18 mouse cellular contexts compared by ENCODE assay signal in the genomic region with DNA sequence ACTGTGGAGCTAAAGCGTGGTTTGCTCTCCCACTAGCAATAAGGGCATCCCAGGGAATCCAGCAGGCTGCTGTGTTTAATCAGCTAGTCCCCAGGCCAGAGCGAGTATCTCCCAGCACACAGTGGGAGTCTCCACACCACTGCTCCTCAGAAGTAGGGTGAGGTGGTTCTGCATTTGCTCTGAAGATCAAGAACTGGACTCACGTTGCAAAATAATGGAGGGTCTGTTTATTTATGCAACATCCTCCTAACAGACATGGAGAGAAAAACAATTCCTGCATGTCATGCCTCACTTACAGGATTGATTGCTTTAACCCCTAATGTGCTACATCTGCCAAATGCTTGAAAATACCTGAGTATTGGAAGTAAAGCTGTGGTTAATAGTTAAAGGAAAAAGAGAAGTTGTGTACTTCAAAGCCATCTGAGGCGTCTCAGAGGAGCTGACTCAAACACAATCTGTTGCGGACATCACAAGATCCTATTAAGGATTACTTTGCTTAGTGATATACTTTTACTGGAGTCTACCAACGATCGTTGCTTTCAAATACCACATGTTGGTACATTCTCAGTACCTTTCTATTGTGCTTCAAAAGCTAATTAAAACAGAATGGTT. TPM values are rescaled to one million over a fixed set of nuclear protein-coding genes. Genes with fewer than 3 reads are reported as not detected.
DNase-seq lines count a peak whose midpoint lies in the region; TF ChIP-seq lines count a peak whose summit lies in the region.
"Had no signal": no experiment of that assay in that cellular context is flagged by ENCODE, and none has a peak within 500 bp of the region (broad histone marks: within the 10 kb centered on the region; RNA-seq: fewer than 3 reads in every experiment).

No protein-coding gene starts in this region.

- peak overlapping the region; percentile 30 for H3K4me3 ChIP-seq in bone marrow, adult 2 months (replicated peaks; ENCODE audit: control insufficient read depth, low read depth, low read length)
- no peak overlapping the region for H3K4me3 ChIP-seq in macrophage (ENCODE audit: inconsistent target)
- H3K4me3 ChIP-seq: forebrain, embryonic 12.5 days; heart, embryonic 15.5 days; limb, embryonic 13.5 days; megakaryocyte, embryonic 14.5 days had no signal

- no peaks in the 10 kb centered on the region; the same call in 1 of the 2 replicates for H3K4me1 ChIP-seq in bone marrow, adult 2 months (ENCODE audit: control insufficient read depth, insufficient read depth, low read length)

- no peak for TF ChIP-seq CTCF in bone marrow, adult 2 months (IDR thresholded peaks at IDR 0.05; ENCODE audit: control insufficient read depth, insufficient read depth, low read length)

- H3K79me2 ChIP-seq in macrophage (ENCODE audit: inconsistent target), result no peaks in the 10 kb centered on the region

- 33% methylated on average over 7 of the region's 7 CpGs for WGBS in bone marrow, adult 2 months
- WGBS in macrophage (ENCODE audit: missing documents), result 34% methylated on average over 7 of the region's 7 CpGs

- peak; percentile 67 for DNase-seq in kidney, adult 9 months
- no peak for DNase-seq in kidney, postnatal 10 days
- DNase-seq in 416B (ENCODE audit: low read depth), result peak; percentile 60
- no peak for DNase-seq in lung, adult 18-20 months
- no peak for DNase-seq in frontal cortex, postnatal 25 days (ENCODE audit: low spot score in 2 of 2)
- DNase-seq: adrenal gland, adult 8-10 months; cerebellum, postnatal 10 days; heart, postnatal 4 days; right cerebral cortex, postnatal 4 days had no signal

- TF ChIP-seq POLR2A in bone marrow, adult 2 months (IDR thresholded peaks at IDR 0.05; ENCODE audit: borderline replicate concordance, control insufficient read depth, low read depth, low read length), result no peak

- H3K36me3 ChIP-seq in macrophage (ENCODE audit: inconsistent target), result no peaks in the 10 kb centered on the region
- H3K36me3 ChIP-seq: forebrain, embryonic 12.5 days; heart, embryonic 15.5 days; limb, embryonic 13.5 days had no signal

- peak overlapping the region; percentile 51; the same call in 1 of the 2 replicates for H3K27ac ChIP-seq in bone marrow, adult 2 months (ENCODE audit: control insufficient read depth, insufficient read depth, low read depth, low read length, poor library complexity)
- H3K27ac ChIP-seq in macrophage, result peak overlapping the region; percentile 21; the same call in 1 of the 2 replicates
- H3K27ac ChIP-seq: forebrain, embryonic 12.5 days; heart, embryonic 15.5 days; hindbrain, postnatal 0 days; limb, embryonic 13.5 days; liver, embryonic 14.5 days; stomach, postnatal 0 days had no signal

RNA-seq across cellular contexts. Expression of a gene that starts 2.4 kb away (rescaled TPM):
- 4.9 and 8.9 TPM in 2 replicates for polyA plus RNA-seq in bone marrow, adult 2 months (2011; ENCODE audit: insufficient read depth, insufficient read length, low replicate concordance, missing spikeins)
- total RNA-seq in macrophage (2018; cell fraction: chromatin; rRNA removed), result 10 to 100 TPM in 1 of 26 experiments, 1 to 10 TPM in 24, under 1 TPM in 1; 0.95 to 13.5 (median 7.2) TPM
- 10 to 100 TPM; 12.3 to 26.5 (median 16.7) TPM for total RNA-seq in macrophage (2018; cell fraction: cytosol; rRNA removed)
- 10 to 100 TPM in 25 of 26 experiments, 1 to 10 TPM in 1; 7.0 to 39.2 (median 20.8) TPM for total RNA-seq in macrophage (2018; cell fraction: nucleus; rRNA removed)
- 15.2 to 28.0 TPM (median 21.2 TPM) in 3 replicates for polyA plus RNA-seq in macrophage (2018)

Comparison
In these comparisons a context has a peak if more than half of its experiments do, and no peak if none do; other contexts are left out.
1. DNase-seq: peak in kidney, adult 9 months (single experiment) and 416B (single experiment); none in kidney, postnatal 10 days (single experiment), lung, adult 18-20 months (0 of 2) and frontal cortex, postnatal 25 days (0 of 2).